Mouse (Mus musculus): Measurements from ENCODE around the gene Znhit1.

The Znhit1 gene

GRCm38 (mm10) chr5:136984828-136985227, 3.0 kb downstream of the Znhit1 start:
- no peak for DNase-seq

- peak; percentile 48 for DNase-seq
These were observed 5.4 kb downstream of the Znhit1 start for GRCm38 (mm10) chr5:136982338-136982930.

GRCm38 (mm10) chr5:136980974-136981373, 6.8 kb downstream of the Znhit1 start:
- DNase-seq, result no peak

- DNase-seq, result no peak
These were observed 8.1 kb downstream of the Znhit1 start for GRCm38 (mm10) chr5:136979762-136980161.

- DNase-seq, result no peak
These were observed 10.1 kb downstream of the Znhit1 start for GRCm38 (mm10) chr5:136977769-136978168.

- DNase-seq, result no peak
These were observed 14.2 kb downstream of the Znhit1 start for GRCm38 (mm10) chr5:136973670-136974069.

GRCm38 (mm10) chr5:136970703-136971102, 17.1 kb downstream of the Znhit1 start:
- DNase-seq, result peak; percentile 85

- DNase-seq, result no peak
These were observed 20.2 kb downstream of the Znhit1 start for GRCm38 (mm10) chr5:136967592-136967991.

GRCm38 (mm10) chr5:136966861-136967455, 20.9 kb downstream of the Znhit1 start:
- no peak for DNase-seq

GRCm38 (mm10) chr5:136966331-136966730, 21.5 kb downstream of the Znhit1 start, which contains the start of gene Cldn15:
TSS of gene Cldn15 (plus strand) at chr5:136966616.
- peak; percentile 21 for DNase-seq

- peak; percentile 62 for DNase-seq
These were observed 22.1 kb downstream of the Znhit1 start for GRCm38 (mm10) chr5:136965686-136966085.

- DNase-seq, result peak; percentile 91
These were observed 22.6 kb downstream of the Znhit1 start for GRCm38 (mm10) chr5:136965210-136965609.

- no peak for DNase-seq
These were observed 24.8 kb downstream of the Znhit1 start for GRCm38 (mm10) chr5:136962966-136963540.

- peak; percentile 90 for DNase-seq
These were observed 25.3 kb downstream of the Znhit1 start for GRCm38 (mm10) chr5:136962501-136962900.

- DNase-seq, result peak; percentile 91
These were observed 25.8 kb downstream of the Znhit1 start for GRCm38 (mm10) chr5:136961983-136962461.

GRCm38 (mm10) chr5:136961334-136961982, 26.4 kb downstream of the Znhit1 start:
- DNase-seq, result no peak

- no peak for DNase-seq
These were observed 27.8 kb downstream of the Znhit1 start for GRCm38 (mm10) chr5:136960053-136960452.

- no peak for DNase-seq
These were observed 28.7 kb downstream of the Znhit1 start for GRCm38 (mm10) chr5:136958991-136959605.

GRCm38 (mm10) chr5:136957250-136957649, 30.6 kb downstream of the Znhit1 start:
- DNase-seq, result no peak

GRCm38 (mm10) chr5:136955622-136956021, 32.2 kb downstream of the Znhit1 start:
- DNase-seq, result no peak

- no peak for DNase-seq
These were observed 34.3 kb downstream of the Znhit1 start for GRCm38 (mm10) chr5:136953440-136953951.

- peak; percentile 97 for DNase-seq
These were observed 34.8 kb downstream of the Znhit1 start, which contains the start of gene Fis1 for GRCm38 (mm10) chr5:136953015-136953414. TSS of gene Fis1 (plus strand) at chr5:136953275.

- DNase-seq, result no peak
These were observed 35.7 kb downstream of the Znhit1 start for GRCm38 (mm10) chr5:136952153-136952552.

All from liver (tissue).